Mouse (Mus musculus) cerebellum, adult (tissue): ENCODE data around the gene Psors1c2.
"Not testable (repeated sequence)": the region's sequence is repeated elsewhere in the genome, so short reads cannot be mapped to it uniquely, and the experiment has no call there.

Experiments used
- ATAC-seq: cut with Nextera tagmentation; 2 replicates; pipeline ENCODE4 v1.9.2; 2017; ENCODE audit warnings: mild to moderate bottlenecking, moderate library complexity, mixed read lengths; ENCODE audit not compliant: insufficient number of reproducible peaks, low FRiP score, low TSS enrichment

Gene Psors1c2

DNA sequence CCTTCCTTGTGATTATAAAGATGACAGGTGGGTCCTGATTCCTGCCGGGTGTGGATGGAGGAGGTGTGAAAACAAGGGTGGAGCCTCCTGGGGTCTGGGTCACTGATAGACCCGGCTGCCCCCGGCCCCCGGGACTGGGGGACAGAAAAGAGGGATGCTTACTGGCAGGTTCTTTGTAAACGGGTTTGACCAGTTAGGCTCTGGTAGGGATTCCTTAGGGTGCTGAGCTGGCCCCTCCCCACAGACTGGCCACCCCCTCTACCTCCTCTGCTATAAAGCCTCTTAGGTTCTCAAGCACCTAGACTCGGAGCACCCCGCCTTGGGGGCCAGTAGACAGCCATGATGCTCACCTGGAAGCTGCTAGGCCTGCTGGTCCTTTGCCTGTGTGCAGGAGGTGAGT lies at the start of gene Psors1c2:
Gene Psors1c2, plus strand, starts transcription at position 301 of the 400 bp plus-strand sequence.
- no peak for ATAC-seq

DNA sequence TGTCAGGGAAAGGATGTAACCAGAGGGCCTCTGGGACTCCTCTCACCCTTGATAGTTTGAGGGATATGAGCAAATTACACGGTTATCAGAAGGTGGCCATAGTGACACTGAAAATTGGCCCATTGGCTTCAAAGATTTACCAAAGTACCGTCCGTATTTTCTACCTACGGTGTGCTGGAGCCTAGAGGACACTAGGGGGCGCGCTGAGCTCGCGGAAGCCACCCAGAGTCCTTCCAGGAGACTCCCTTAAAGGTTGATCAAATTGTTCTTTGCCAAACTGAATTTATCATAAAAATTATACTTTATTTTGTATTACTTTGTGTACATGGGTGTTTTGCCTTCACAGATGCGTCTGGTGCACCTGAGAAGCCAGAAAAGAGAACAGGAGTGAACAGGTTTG lies 48.9 kb upstream of the Psors1c2 start:
- no peak for ATAC-seq

DNA sequence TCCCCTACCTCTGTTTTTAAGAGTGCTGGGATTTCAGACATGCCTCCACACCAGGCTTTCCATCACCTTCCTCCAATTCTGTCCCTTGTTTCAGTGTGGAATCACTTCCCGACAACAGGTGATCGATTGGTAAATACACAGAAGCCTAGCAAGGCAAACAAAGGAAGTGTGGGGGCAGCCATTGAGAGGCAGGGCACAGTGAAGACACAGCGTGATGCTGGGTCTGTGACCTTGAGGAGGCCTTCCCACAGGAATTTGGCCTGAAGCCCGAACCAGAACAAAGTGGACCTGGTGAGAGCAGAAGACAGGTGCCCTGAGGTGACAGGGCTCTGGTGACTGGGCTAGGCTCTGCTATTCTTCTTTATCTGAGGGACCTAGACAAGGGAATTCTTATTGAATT lies 47.3 kb upstream of the Psors1c2 start:
- no peak for ATAC-seq

DNA sequence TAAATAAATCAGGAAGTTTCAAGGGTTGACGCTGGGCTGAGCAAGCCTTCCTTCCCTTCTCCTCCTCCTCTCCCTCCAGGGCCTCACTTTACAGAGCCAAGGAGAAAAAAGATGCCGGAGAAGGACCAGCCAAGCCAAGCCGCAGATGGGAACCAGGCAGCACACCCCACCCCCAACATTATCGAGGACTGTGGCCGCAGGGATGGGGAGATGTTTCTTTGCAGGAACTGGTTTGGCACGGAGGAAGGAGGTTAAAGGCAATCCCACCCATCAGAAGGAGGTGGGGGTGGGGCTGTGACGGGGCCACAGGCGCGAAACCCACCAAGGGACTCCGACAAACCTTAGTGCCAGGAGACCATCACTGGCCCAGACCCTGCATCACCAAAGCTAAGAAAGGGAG lies 46.3 kb upstream of the Psors1c2 start:
- no peak for ATAC-seq

DNA sequence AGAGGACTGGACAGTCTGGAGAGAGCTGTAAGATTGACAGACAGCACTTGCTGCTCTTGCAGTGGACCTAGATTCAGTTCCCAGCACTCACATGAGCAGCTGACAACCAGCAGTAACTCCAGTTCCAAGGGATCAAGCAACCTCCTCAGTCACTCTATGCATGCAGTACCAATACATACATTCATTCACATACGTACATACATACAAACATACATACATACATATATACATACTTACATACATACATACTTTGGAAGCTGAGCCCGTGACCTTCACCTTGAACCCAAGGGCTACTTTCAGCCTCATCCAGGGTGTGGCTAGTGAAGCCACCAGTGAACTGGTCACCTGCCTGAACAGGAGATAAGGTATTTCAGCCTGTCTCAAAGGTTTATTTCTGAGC lies 45.0 kb upstream of the Psors1c2 start:
- ATAC-seq, result no peak

DNA sequence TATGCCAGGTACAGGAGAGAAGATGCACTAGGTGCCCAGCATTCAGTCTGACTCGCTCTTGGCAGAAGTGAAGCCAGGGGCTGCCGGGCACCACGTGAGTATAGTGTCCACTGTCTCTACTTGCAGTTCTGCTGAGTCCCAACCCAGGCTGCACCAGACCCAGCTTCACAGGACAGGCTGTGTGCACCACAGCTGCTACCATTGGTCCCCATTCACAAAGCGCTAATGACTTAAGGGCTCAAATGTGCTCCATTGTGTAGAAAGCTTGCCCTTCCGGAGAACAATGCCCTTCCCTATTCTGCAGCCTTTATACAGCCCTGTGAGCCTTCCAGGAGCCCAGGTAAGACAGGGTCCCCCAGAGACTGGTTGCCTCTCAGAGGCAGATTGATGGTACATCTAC lies 42.7 kb upstream of the Psors1c2 start:
- no peak for ATAC-seq

DNA sequence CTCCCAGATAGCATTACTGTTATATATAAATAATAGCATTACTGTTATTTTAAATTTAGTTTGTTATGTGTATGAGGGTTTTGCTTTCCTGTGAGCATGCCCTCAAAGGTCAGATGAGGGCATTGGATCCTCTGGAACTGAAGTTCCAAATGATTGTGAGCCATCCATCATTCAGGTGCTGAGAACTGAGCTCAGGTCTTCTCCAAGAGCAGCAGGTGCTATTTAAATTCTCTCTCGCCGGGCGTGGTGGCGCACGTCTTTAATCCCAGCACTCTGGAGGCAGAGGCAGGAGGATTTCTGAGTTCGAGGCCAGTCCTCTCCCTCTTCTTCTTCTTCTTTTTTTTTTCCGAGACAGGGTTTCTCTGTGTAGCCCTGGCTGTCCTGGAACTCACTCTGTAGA lies 35.9 kb upstream of the Psors1c2 start:
- ATAC-seq, result no peak

DNA sequence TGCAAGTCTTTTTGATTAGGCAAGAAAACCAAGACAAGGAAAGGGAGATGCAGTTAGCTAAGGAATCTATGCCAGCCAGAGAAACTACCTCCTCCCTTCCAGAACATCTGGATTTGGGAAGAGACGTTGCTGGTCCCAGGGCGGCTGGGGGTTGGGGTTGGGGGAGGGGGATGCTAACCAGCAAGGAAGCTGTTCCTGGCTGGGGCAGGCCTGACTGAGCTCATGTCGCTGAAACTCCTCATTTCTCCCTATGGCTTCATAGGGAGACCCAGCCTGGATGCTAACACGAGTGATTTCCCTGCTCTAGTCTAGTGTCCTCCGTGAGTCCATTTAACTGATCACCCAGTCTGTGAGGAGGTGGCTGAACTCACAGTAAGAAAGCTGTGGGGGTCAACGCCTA lies 30.8 kb upstream of the Psors1c2 start:
- ATAC-seq, result no peak

DNA sequence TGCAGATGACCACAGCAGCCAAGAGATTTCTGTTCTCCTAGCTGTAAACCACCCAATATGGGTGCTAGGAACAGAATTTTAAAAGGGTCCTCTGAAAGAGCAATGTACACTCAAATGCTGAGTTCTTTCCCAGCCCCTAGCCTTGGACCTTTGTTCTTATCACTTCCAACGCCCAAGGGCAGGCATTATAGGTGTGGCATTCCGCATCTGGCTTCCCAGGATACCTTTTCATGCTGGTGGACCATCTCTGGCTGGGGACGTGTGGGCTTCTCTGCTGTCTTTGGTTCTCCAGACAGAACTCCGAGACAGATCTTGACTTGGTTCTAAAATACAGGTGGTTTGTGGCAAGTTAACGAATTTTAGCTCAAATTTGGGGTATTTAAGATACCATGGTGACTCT lies 30.2 kb upstream of the Psors1c2 start:
- ATAC-seq, result no peak

DNA sequence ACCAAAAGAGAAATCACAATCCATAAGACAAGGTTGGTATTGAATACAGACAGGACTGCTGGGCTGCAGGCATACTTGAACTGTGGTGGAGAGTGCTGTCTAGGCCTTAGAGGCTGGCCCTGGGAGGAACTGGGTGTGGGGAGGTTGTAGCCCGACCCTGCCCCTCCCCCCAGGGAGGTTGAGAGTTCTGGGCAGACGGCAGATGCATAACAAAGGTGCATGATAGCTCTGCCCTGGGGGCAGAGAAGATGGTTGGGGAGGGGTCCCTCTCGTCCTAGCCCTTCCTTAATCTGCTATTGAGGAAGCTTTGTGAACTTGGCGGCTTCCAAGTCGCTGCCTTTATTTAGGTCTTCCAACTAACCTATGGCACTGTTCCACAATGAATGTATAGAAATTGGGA lies 29.2 kb upstream of the Psors1c2 start:
- no peak for ATAC-seq

DNA sequence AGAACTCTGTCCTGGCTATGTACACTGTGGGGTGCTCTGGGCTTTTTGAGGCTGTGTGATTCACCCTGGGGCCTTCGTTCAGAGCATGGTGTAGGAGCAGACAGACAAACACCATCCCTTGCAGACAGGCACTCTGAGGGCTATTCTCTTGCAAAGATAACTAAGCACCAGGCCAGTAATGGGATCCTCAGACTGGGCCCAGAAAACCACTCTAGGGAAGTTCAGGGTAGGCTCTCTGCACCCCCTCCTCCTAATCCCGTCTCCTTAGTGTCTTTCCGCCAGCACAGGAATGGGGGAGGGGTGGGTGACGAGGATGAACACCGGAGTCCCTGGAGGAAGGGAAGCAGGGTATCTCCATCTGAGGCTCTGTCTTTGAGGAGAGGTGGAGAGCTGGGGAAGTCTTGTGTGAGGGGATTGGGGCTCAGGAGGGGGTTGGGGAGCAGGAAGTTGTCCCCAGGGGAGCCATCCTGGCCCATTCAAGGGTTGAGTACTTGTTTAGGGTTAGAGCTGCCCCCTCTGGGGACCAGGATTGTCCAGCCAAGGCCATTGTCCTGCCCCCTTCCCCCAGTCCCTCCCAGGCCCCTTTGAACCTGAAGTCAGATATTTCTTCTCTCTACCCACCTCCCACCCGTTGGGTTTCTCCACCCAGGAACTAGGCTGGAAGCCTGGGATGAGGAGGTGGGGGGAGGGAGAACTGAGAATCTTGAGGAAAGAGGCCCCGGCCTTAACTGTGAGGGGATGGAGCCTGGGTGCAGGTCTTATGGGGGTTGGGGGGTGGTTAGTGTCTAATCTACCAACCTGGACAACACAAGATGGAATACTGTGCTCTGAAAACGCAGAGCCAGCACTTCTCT lies 28.1 kb upstream of the Psors1c2 start:
- no peak for ATAC-seq

DNA sequence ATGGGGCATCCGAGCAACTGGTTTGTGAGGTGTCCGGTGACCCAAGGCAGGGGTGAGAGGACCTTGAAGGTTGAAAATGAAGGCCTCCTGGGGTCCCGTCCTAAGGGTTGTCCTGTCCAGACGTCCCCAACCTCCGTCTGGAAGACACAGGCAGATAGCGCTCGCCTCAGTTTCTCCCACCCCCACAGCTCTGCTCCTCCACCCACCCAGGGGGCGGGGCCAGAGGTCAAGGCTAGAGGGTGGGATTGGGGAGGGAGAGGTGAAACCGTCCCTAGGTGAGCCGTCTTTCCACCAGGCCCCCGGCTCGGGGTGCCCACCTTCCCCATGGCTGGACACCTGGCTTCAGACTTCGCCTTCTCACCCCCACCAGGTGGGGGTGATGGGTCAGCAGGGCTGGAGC lies 27.2 kb upstream of the Psors1c2 start, which contains the start of gene Pou5f1:
Gene Pou5f1, plus strand, starts transcription at position 243 of the 400 bp plus-strand sequence.
- ATAC-seq, result no peak

DNA sequence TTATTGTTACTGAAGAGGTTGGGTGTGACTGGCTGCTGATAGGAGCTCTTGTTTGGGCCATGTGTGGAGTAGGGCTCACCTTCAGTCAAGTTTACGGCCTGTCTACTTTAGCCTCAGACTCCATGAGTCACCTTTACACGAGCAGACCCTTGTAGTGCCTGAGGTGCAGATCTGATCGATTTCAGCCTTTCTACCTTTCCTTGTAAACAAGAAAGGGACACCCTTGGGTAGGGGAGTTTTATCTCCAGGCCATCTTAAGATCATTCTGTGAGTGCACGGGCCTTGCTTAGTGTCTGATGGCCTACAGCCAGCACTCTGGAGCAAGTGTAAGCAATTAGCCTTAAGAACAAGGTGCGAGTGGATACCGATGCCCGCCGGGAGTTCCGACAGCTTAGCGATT lies 26.1 kb upstream of the Psors1c2 start:
- no peak for ATAC-seq

DNA sequence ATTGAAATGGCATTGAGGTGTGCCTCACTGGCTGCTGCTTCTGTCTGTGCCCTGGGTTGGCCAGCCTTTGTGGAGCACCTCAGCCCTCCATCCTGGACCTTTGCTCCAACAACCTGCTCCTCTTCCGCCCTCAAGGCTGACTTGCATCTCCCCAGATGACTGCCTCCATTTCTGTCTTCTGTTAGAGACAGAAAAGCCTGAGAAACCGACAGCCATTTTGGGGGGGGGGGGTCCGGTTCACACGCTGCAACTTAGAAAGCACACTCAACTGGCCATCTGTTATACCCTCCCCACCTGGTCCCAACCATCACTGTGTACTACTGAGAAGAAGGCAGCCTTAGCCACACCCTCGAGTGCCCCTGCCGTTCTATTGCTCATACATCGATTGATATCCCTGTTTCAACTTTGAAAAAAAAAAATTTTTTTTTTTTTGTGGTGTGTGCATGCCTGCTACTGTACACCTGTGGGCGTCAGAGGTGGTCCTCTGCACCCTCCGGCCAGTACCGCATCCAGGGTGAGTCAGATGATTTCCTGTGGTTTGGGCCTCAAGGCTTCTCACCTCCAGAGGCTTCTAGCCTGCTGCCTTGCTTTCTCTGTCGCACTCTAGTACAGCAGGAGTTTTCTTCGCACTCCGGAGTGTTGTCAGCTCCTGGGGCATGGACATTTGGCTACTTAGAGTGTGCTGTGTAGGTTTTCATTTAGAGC lies 25.3 kb upstream of the Psors1c2 start:
- no peak for ATAC-seq

DNA sequence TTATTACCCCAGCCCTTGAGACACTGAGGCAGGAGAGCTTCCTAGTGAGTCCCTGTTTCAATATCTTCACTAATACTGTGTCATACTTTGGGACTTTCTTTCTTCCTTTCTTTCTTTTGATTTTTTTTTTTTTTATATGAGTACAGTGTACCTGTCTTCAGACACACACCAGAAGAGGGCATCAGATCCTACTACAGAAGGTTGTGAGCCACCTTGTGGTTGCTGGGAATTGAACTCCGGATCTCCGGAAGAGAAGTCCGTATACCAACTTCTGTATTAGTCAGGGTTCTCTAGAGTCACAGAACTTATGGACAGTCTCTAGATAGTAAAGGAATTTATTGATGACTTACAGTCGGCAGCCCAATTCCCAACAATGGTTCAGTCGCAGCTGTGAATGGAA lies 24.7 kb upstream of the Psors1c2 start:
- ATAC-seq, result not testable (repeated sequence)

DNA sequence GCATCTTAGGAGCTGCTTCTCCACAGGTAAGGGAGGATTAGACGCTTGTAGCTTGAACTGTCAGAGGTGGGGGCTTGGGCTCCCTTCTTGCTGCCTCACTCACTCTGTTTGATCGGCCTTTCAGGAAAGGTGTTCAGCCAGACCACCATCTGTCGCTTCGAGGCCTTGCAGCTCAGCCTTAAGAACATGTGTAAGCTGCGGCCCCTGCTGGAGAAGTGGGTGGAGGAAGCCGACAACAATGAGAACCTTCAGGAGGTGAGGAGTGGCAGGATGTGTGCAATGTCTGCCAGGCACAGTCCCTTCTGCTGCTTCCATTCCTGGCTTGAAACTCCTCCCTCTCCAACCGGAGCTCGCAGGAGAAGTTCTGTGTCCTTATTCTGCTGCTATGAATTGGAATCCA lies 23.7 kb upstream of the Psors1c2 start:
- ATAC-seq, result no peak

DNA sequence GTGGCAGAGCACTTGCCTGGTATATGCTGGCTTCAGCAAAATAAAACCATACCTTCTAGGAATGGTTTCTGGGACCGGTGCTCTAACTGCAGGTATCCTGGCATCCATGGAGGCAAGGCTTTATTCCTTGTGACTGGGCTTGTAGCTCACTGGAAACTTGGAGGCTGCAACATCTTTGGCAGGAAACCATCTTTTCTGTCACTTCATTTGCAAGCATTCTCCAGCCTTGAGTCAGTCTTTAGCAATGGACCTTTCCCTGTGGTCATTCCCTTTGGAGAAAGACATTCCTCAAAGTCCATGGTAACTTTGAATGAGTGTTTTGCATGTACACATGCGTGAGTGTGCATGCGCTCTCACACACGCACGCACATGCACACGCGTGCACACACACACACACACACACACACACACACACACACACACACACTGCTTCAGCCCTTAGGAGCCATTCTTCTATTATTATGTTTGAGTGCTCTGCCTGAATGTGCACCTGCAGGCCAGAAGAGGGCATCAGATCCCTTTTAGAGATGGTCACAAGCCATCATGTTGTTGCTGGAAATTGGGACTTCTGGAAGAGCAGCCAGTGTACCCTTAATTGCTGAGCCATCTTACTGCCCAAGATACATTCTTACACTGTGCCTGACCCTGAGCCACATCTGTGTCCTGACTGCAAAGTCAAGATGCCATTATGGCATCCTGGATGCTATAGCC lies 19.9 kb upstream of the Psors1c2 start:
- no peak for ATAC-seq

DNA sequence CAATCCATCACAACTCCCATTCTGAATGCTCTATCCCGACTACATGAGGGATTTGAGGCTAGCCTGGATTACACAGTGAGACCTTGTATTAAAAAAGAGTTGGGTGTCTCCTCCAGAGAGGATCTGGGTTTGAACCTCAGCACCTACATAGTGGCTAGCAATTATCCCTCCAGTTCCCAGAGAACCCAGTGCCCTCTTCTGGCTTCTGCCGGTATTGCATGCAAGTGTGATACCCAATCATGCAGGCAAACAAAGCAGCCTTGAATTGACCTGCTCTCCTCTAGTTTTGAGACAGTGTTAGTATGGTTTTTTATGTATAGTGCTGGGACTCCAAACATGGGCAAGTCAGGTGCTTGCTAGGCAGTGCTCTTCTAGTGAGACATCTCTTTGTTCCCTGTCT lies 19.1 kb upstream of the Psors1c2 start:
- ATAC-seq, result no peak

DNA sequence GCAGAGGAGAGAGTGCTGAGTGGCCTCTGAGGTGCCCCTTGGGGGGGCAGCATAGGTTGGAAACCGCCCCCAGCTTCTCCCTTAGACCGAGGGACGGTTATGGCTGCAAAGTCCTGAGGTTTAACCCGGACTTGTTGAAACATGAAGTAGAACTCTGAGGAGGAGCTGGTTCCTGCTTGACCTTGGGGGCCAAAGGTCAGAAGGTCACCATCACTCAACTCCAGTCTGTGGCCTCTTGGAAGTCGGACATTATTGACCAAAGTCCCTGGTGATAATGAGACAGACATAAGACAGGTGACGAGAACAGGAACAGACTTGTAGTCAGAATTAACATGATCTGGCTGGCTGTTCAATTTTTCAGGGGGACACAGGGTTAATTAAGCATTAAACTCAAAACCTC lies 18.2 kb upstream of the Psors1c2 start:
- ATAC-seq, result no peak

DNA sequence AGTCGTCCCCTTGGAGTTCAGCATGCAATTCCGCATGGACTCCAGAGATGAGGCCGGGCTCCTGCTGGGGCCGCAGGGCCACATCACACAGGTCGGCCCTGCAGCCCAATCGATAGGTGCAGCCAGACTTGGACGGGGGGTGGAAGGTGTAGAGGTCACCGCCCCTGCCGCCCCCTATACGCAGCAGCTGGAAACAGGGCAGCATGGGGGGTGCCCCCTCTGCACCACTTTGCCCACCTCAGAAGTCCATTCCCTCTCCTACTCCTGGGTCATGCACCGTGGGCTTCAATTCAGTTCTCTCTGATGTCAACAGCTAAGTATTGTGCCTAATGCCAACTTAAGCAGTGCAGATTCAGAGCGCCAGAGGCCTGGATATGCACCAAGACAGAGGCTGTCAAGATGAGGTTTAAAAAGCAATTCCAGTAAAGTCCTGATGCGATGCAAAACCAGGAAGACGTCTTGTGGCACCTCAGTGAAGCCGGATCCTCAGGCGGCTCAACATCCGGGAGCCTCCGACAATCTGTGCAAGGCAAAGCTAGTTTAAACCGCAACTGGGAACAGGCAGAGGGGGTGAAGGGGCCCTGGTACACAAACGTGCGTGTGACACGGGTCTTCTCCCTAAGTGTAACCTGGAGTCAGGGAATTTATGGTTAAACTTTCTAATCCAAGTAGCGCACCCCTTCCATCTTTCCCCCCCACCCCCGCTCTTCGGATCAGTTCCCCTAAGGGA lies 16.9 kb upstream of the Psors1c2 start:
- ATAC-seq, result no peak
